Mouse (Mus musculus): ENCODE results near the gene March9. TPM values are rescaled to one million over a fixed set of nuclear protein-coding genes. Genes with fewer than 3 reads are reported as not detected.

Gene March9
- total and polyA plus RNA-seq, 2 experiments from 2014 or later = 0.14 to 0.65 TPM

- no peak for DNase-seq (ENCODE audit: low spot score)
- Histone ChIP-seq H3K27ac (ENCODE audit: low read depth) (no peak overlapping the region), H3K9me3 (replicated peaks; ENCODE audit: control insufficient read depth, low read length) (no peaks in the 10 kb centered on the region), H3K4me3 (ENCODE audit: low read depth, low read length) (peak overlapping the region; percentile 45), H3K4me1 (ENCODE audit: control insufficient read depth, insufficient read depth) (no peaks in the 10 kb centered on the region), H3K27me3 (ENCODE audit: control insufficient read depth, insufficient read depth, low read length) (peaks cover 86% of the 10 kb centered on the region), H3K36me3 (replicated peaks; ENCODE audit: control insufficient read depth, insufficient read depth, low read length) (no peaks in the 10 kb centered on the region), H3K9ac (replicated peaks; ENCODE audit: low read depth, low read length) (0 out of 2 replicates have a peak overlapping the region, but pooled peaks have one; percentile 25), H3K4me2 (ENCODE audit: low read depth, low read length) (peak overlapping the region; percentile 65)
- WGBS = 5% methylated on average over 29 of the region's 49 CpGs
- ATAC-seq (ENCODE audit: insufficient read depth, low read depth) = no peak; the same call in 1 of the 2 replicates
- TF ChIP-seq EP300 (IDR thresholded peaks at IDR 0.05; ENCODE audit: low read depth) (no peak), CTCF (IDR thresholded peaks at IDR 0.05; ENCODE audit: low read depth) (no peak)
These were observed 18.9 kb upstream of the March9 start for GRCm38 (mm10) chr10:127078677-127079575.

- Histone ChIP-seq H3K27me3 (ENCODE audit: control insufficient read depth, insufficient read depth, low read length) (peaks cover 80% of the 10 kb centered on the region), H3K36me3 (replicated peaks; ENCODE audit: control insufficient read depth, insufficient read depth, low read length) (no peaks in the 10 kb centered on the region), H3K4me3 (ENCODE audit: low read depth, low read length) (peak overlapping the region; percentile 45; the same call in 1 of the 2 replicates), H3K4me2 (ENCODE audit: low read depth, low read length) (no peak overlapping the region; the same call in 1 of the 2 replicates), H3K4me1 (ENCODE audit: control insufficient read depth, insufficient read depth) (no peaks in the 10 kb centered on the region), H3K27ac (ENCODE audit: low read depth) (no peak overlapping the region), H3K9ac (replicated peaks; ENCODE audit: low read depth, low read length) (no peak overlapping the region), H3K9me3 (replicated peaks; ENCODE audit: control insufficient read depth, low read length) (no peaks in the 10 kb centered on the region)
- no peak for DNase-seq (ENCODE audit: low spot score)
- TF ChIP-seq EP300 (IDR thresholded peaks at IDR 0.05; ENCODE audit: low read depth) (no peak), CTCF (IDR thresholded peaks at IDR 0.05; ENCODE audit: low read depth) (no peak)
- no peak for ATAC-seq (ENCODE audit: insufficient read depth, low read depth)
- 9% methylated on average over 12 of the region's 12 CpGs for WGBS
These were observed 18.2 kb upstream of the March9 start for GRCm38 (mm10) chr10:127078001-127078676.

- H3K4me3 ChIP-seq (ENCODE audit: low read depth, low read length) = no peak overlapping the region
- H3K27ac ChIP-seq (ENCODE audit: low read depth) = no peak overlapping the region
- H3K27me3 ChIP-seq (ENCODE audit: control insufficient read depth, insufficient read depth, low read length) = peaks cover 74% of the 10 kb centered on the region
- 10% methylated on average over 10 of the region's 10 CpGs for WGBS
- ATAC-seq (ENCODE audit: insufficient read depth, low read depth) = no peak
- no peak overlapping the region for H3K9ac ChIP-seq (replicated peaks; ENCODE audit: low read depth, low read length)
- no peak for DNase-seq (ENCODE audit: low spot score)
- H3K36me3 ChIP-seq (replicated peaks; ENCODE audit: control insufficient read depth, insufficient read depth, low read length) = no peaks in the 10 kb centered on the region
- no peak overlapping the region for H3K4me2 ChIP-seq (ENCODE audit: low read depth, low read length)
- no peaks in the 10 kb centered on the region for H3K4me1 ChIP-seq (ENCODE audit: control insufficient read depth, insufficient read depth)
- H3K9me3 ChIP-seq (replicated peaks; ENCODE audit: control insufficient read depth, low read length) = no peaks in the 10 kb centered on the region
- no peak for TF ChIP-seq CTCF (IDR thresholded peaks at IDR 0.05; ENCODE audit: low read depth)
- TF ChIP-seq EP300 (IDR thresholded peaks at IDR 0.05; ENCODE audit: low read depth) = no peak
These were observed 17.5 kb upstream of the March9 start for GRCm38 (mm10) chr10:127077515-127077914.

GRCm38 (mm10) chr10:127076082-127076481, 16.1 kb upstream of the March9 start:
- 28% methylated on average over 4 of the region's 4 CpGs for WGBS
- TF ChIP-seq EP300 (IDR thresholded peaks at IDR 0.05; ENCODE audit: low read depth) (no peak), CTCF (IDR thresholded peaks at IDR 0.05; ENCODE audit: low read depth) (no peak)
- H3K27ac ChIP-seq (ENCODE audit: low read depth) = no peak overlapping the region
- ATAC-seq (ENCODE audit: insufficient read depth, low read depth) = no peak
- DNase-seq (ENCODE audit: low spot score) = no peak
- H3K4me3 ChIP-seq (ENCODE audit: low read depth, low read length) = peak overlapping the region; percentile 15; the same call in 1 of the 2 replicates
- no peaks in the 10 kb centered on the region for H3K9me3 ChIP-seq (replicated peaks; ENCODE audit: control insufficient read depth, low read length)
- H3K36me3 ChIP-seq (replicated peaks; ENCODE audit: control insufficient read depth, insufficient read depth, low read length) = no peaks in the 10 kb centered on the region
- H3K4me2 ChIP-seq (ENCODE audit: low read depth, low read length) = no peak overlapping the region; the same call in 1 of the 2 replicates
- H3K27me3 ChIP-seq (ENCODE audit: control insufficient read depth, insufficient read depth, low read length) = peaks cover 60% of the 10 kb centered on the region
- H3K9ac ChIP-seq (replicated peaks; ENCODE audit: low read depth, low read length) = no peak overlapping the region
- peaks cover 2% of the 10 kb centered on the region; the same call in 1 of the 2 replicates for H3K4me1 ChIP-seq (ENCODE audit: control insufficient read depth, insufficient read depth)

- Histone ChIP-seq H3K27ac (ENCODE audit: low read depth) (no peak overlapping the region), H3K9me3 (replicated peaks; ENCODE audit: control insufficient read depth, low read length) (no peaks in the 10 kb centered on the region), H3K4me2 (ENCODE audit: low read depth, low read length) (peak overlapping the region; percentile 28; the same call in 1 of the 2 replicates), H3K27me3 (ENCODE audit: control insufficient read depth, insufficient read depth, low read length) (peaks cover 56% of the 10 kb centered on the region), H3K4me3 (ENCODE audit: low read depth, low read length) (peak overlapping the region; percentile 15; the same call in 1 of the 2 replicates), H3K9ac (replicated peaks; ENCODE audit: low read depth, low read length) (no peak overlapping the region), H3K4me1 (ENCODE audit: control insufficient read depth, insufficient read depth) (peaks cover 7% of the 10 kb centered on the region; the same call in 1 of the 2 replicates), H3K36me3 (replicated peaks; ENCODE audit: control insufficient read depth, insufficient read depth, low read length) (no peaks in the 10 kb centered on the region)
- WGBS = 61% methylated on average over 8 of the region's 8 CpGs
- DNase-seq (ENCODE audit: low spot score) (no peak), ATAC-seq (ENCODE audit: insufficient read depth, low read depth) (no peak)
- TF ChIP-seq EP300 (IDR thresholded peaks at IDR 0.05; ENCODE audit: low read depth) = no peak
- TF ChIP-seq CTCF (IDR thresholded peaks at IDR 0.05; ENCODE audit: low read depth) = no peak
These were observed 15.7 kb upstream of the March9 start for GRCm38 (mm10) chr10:127075651-127076050.

Measured in heart, postnatal 0 days (tissue).